Mouse (Mus musculus): ENCODE results near the gene Lrrc42.

Gene Lrrc42

GRCm38 (mm10) chr4:107250494-107250893 is 2.8 kb downstream of the Lrrc42 start:
- in situ Hi-C loops (cut with MboI; ENCODE audit: low sequenced_read_pairs), result no loop called here

- in situ Hi-C loops (cut with MboI; ENCODE audit: low sequenced_read_pairs), result loop anchor here (10.0 kb wide), 1 partner anchor 95 kb away; no protein-coding TSS in a partner anchor
Observed at GRCm38 (mm10) chr4:107249471-107249870, 3.9 kb downstream of the Lrrc42 start.

- in situ Hi-C loops (cut with MboI; ENCODE audit: low sequenced_read_pairs), result loop anchor here (10.0 kb wide), 1 partner anchor 97 kb away; no protein-coding TSS in a partner anchor
Observed at GRCm38 (mm10) chr4:107248061-107248460, 5.3 kb downstream of the Lrrc42 start.

- in situ Hi-C loops (cut with MboI; ENCODE audit: low sequenced_read_pairs), result loop anchor here (10.0 kb wide), 1 partner anchor 98 kb away; no protein-coding TSS in a partner anchor
Observed at GRCm38 (mm10) chr4:107247110-107247509, 6.2 kb downstream of the Lrrc42 start.

GRCm38 (mm10) chr4:107246040-107246439 is 7.3 kb downstream of the Lrrc42 start:
- in situ Hi-C loops (cut with MboI; ENCODE audit: low sequenced_read_pairs), result loop anchor here (10.0 kb wide), 1 partner anchor 99 kb away; no protein-coding TSS in a partner anchor

GRCm38 (mm10) chr4:107245368-107245767 is 8.0 kb downstream of the Lrrc42 start:
- in situ Hi-C loops (cut with MboI; ENCODE audit: low sequenced_read_pairs), result loop anchor here (10.0 kb wide), 1 partner anchor 99 kb away; no protein-coding TSS in a partner anchor

GRCm38 (mm10) chr4:107243365-107244333 is 9.7 kb downstream of the Lrrc42 start:
- in situ Hi-C loops (cut with MboI; ENCODE audit: low sequenced_read_pairs), result loop anchor here (10.0 kb wide), 1 partner anchor 101 kb away; no protein-coding TSS in a partner anchor

GRCm38 (mm10) chr4:107240196-107240595 is 13.1 kb downstream of the Lrrc42 start:
- in situ Hi-C loops (cut with MboI; ENCODE audit: low sequenced_read_pairs), result loop anchor here (10.0 kb wide), 1 partner anchor 105 kb away; no protein-coding TSS in a partner anchor

- in situ Hi-C loops (cut with MboI; ENCODE audit: low sequenced_read_pairs), result no loop called here
Observed at GRCm38 (mm10) chr4:107238253-107238652, 15.1 kb downstream of the Lrrc42 start.

GRCm38 (mm10) chr4:107232219-107232618 is 21.1 kb downstream of the Lrrc42 start:
- in situ Hi-C loops (cut with MboI; ENCODE audit: low sequenced_read_pairs), result no loop called here

GRCm38 (mm10) chr4:107226313-107226712 is 27.0 kb downstream of the Lrrc42 start:
- in situ Hi-C loops (cut with MboI; ENCODE audit: low sequenced_read_pairs), result no loop called here

- in situ Hi-C loops (cut with MboI; ENCODE audit: low sequenced_read_pairs), result no loop called here
Observed at GRCm38 (mm10) chr4:107223225-107224204, 29.8 kb downstream of the Lrrc42 start.

GRCm38 (mm10) chr4:107221524-107221923 is 31.8 kb downstream of the Lrrc42 start:
- in situ Hi-C loops (cut with MboI; ENCODE audit: low sequenced_read_pairs), result no loop called here

GRCm38 (mm10) chr4:107217574-107217973 is 35.8 kb downstream of the Lrrc42 start:
- in situ Hi-C loops (cut with MboI; ENCODE audit: low sequenced_read_pairs), result no loop called here

- in situ Hi-C loops (cut with MboI; ENCODE audit: low sequenced_read_pairs), result no loop called here
Observed at GRCm38 (mm10) chr4:107213279-107214011, 39.9 kb downstream of the Lrrc42 start.

- in situ Hi-C loops (cut with MboI; ENCODE audit: low sequenced_read_pairs), result no loop called here
Observed at GRCm38 (mm10) chr4:107211936-107212335, 41.4 kb downstream of the Lrrc42 start.

- in situ Hi-C loops (cut with MboI; ENCODE audit: low sequenced_read_pairs), result no loop called here
Observed at GRCm38 (mm10) chr4:107211465-107211864, 41.9 kb downstream of the Lrrc42 start.

GRCm38 (mm10) chr4:107210483-107211097 is 42.7 kb downstream of the Lrrc42 start:
- in situ Hi-C loops (cut with MboI; ENCODE audit: low sequenced_read_pairs), result no loop called here

- in situ Hi-C loops (cut with MboI; ENCODE audit: low sequenced_read_pairs), result no loop called here
Observed at GRCm38 (mm10) chr4:107208880-107209279, 44.5 kb downstream of the Lrrc42 start, which contains the start of gene Ldlrad1. Gene Ldlrad1, plus strand, starts transcription at chr4:107209180.

Measured in CH12F3 (cell line).